Mouse (Mus musculus) MEL (cell line): ENCODE measurements around the gene Syce2. TPM values are rescaled to one million over a fixed set of nuclear protein-coding genes. Genes with fewer than 3 reads are reported as not detected.

ENCODE experiments used
- DNase-seq: peaks from one replicate; pipeline ENCODE4 v3.0.0; 2011; ENCODE audit warnings: low read depth, low spot score
- H3K27ac ChIP-seq: 2 replicates; pipeline ENCODE4 v1.5.1; 2012; ENCODE audit warnings: low read depth, mild to moderate bottlenecking, control low read depth, low read length, moderate library complexity; ENCODE audit not compliant: control insufficient read depth
- H3K27me3 ChIP-seq, 2 experiments: fragments of 150-350 bp in 1 of 2; sonication (generic) in 1 of 2; 2 replicates each; pipeline ENCODE4 v1.6.1; 2012; ENCODE audit warnings: low read length in 2 of 2, mild to moderate bottlenecking in 2 of 2, improper control_type of control experiment in 1 of 2, moderate library complexity in 1 of 2; ENCODE audit not compliant: insufficient read depth in 2 of 2, control insufficient read depth in 1 of 2
- H3K36me3 ChIP-seq, 2 experiments: 2 replicates each; pipeline ENCODE4 v1.6.1; 2012 to 2014; ENCODE audit warnings: low read length in 2 of 2, improper control_type of control experiment in 1 of 2, inconsistent platforms in 1 of 2, mild to moderate bottlenecking in 1 of 2; ENCODE audit not compliant: insufficient read depth in 2 of 2, control insufficient read depth in 1 of 2
- H3K4me1 ChIP-seq, 2 experiments: fragments of 150-350 bp in 1 of 2; sonication (generic) in 1 of 2; 2 replicates each; pipeline ENCODE4 v1.6.1; 2012; ENCODE audit warnings: low read length in 2 of 2, improper control_type of control experiment in 1 of 2, mild to moderate bottlenecking in 1 of 2; ENCODE audit not compliant: insufficient read depth in 2 of 2, control insufficient read depth in 1 of 2
- H3K4me3 ChIP-seq, 2 experiments: fragments of 150-350 bp in 1 of 2; sonication (generic) in 1 of 2; 2 replicates each; pipeline ENCODE4 v1.5.1; 2012; ENCODE audit warnings: low read depth in 2 of 2, low read length in 2 of 2, mild to moderate bottlenecking in 2 of 2, moderate library complexity in 2 of 2, control low read depth in 1 of 2, improper control_type of control experiment in 1 of 2; ENCODE audit not compliant: control insufficient read depth in 1 of 2, insufficient read depth in 1 of 2
- H3K79me2 ChIP-seq: 2 replicates; pipeline ENCODE4 v1.6.1; 2012; ENCODE audit warnings: mild to moderate bottlenecking, low read length, moderate library complexity; ENCODE audit not compliant: control insufficient read depth, poor library complexity, insufficient read depth
- H3K9ac ChIP-seq: 2 replicates; pipeline ENCODE4 v1.6.1; 2012; ENCODE audit warnings: low read depth, mild to moderate bottlenecking, control low read depth, low read length, moderate library complexity; ENCODE audit not compliant: control insufficient read depth, poor library complexity, severe bottlenecking
- H3K9me3 ChIP-seq: fragments of 150-350 bp; sonication (generic); replicated peaks from 2 replicates; pipeline ENCODE4 v1.6.1; 2012; ENCODE audit warnings: mild to moderate bottlenecking, low read length, improper control_type of control experiment, moderate library complexity; ENCODE audit not compliant: insufficient read depth
- CHD1 ChIP-seq: IDR thresholded peaks from 2 replicates; pipeline ENCODE4 v1.6.1; 2012; ENCODE audit warnings: low read depth, mild to moderate bottlenecking, inconsistent platforms, low read length, improper control_type of control experiment
- CTCF ChIP-seq, 3 experiments: IDR thresholded peaks in 2 of 3; conservative IDR thresholded peaks in 1 of 3; 2 replicates each; pipeline ENCODE4 v1.5.1; 2011 to 2012; ENCODE audit warnings: low read length in 3 of 3, low read depth in 2 of 3, mild to moderate bottlenecking in 2 of 3, improper control_type of control experiment in 1 of 3, inconsistent platforms in 1 of 3, mixed read lengths in 1 of 3, moderate library complexity in 1 of 3; ENCODE audit not compliant: control insufficient read depth in 1 of 3, insufficient read depth in 1 of 3, poor library complexity in 1 of 3, severe bottlenecking in 1 of 3
- EP300 ChIP-seq, 2 experiments: IDR thresholded peaks; 2 replicates each; pipeline ENCODE4 v1.6.1; 2011; ENCODE audit warnings: improper control_type of control experiment in 2 of 2, low read length in 2 of 2, low read depth in 1 of 2, mild to moderate bottlenecking in 1 of 2
- ETS1 ChIP-seq: IDR thresholded peaks from 2 replicates; pipeline ENCODE4 v1.6.1; 2012; ENCODE audit warnings: low read depth, mild to moderate bottlenecking, inconsistent platforms, low read length, improper control_type of control experiment, moderate library complexity
- GABPA ChIP-seq: IDR thresholded peaks from 2 replicates; pipeline ENCODE4 v1.6.1; 2012; ENCODE audit warnings: low read depth, mild to moderate bottlenecking, inconsistent platforms, low read length, improper control_type of control experiment, moderate library complexity
- GATA1 ChIP-seq: IDR thresholded peaks from 2 replicates; pipeline ENCODE4 v1.6.1; 2011; ENCODE audit warnings: low read depth, low read length, improper control_type of control experiment
- HCFC1 ChIP-seq: IDR thresholded peaks from 2 replicates; pipeline ENCODE4 v1.6.1; 2012; ENCODE audit warnings: low read depth, mild to moderate bottlenecking, inconsistent platforms, low read length, improper control_type of control experiment, moderate library complexity
- JUND ChIP-seq: IDR thresholded peaks from 2 replicates; pipeline ENCODE4 v1.6.1; 2011; ENCODE audit warnings: low read depth, mild to moderate bottlenecking, improper control_type of control experiment, low read length
- MAX ChIP-seq: IDR thresholded peaks from 2 replicates; pipeline ENCODE4 v1.6.1; 2011; ENCODE audit warnings: low read length, improper control_type of control experiment
- MXI1 ChIP-seq: IDR thresholded peaks from 2 replicates; pipeline ENCODE4 v1.6.1; 2011; ENCODE audit warnings: mild to moderate bottlenecking, low read depth, low read length, improper control_type of control experiment
- MYB ChIP-seq: IDR thresholded peaks from 2 replicates; pipeline ENCODE4 v1.6.1; 2011; ENCODE audit warnings: mild to moderate bottlenecking, low read depth, low read length, improper control_type of control experiment
- MYC ChIP-seq: IDR thresholded peaks from 2 replicates; pipeline ENCODE4 v1.6.1; 2011; ENCODE audit warnings: low read depth, mild to moderate bottlenecking, low read length, improper control_type of control experiment, moderate library complexity
- NELFE ChIP-seq: IDR thresholded peaks from 2 replicates; pipeline ENCODE4 v1.6.1; 2011; ENCODE audit warnings: low read depth, low read length, improper control_type of control experiment
- NRF1 ChIP-seq: IDR thresholded peaks from 2 replicates; pipeline ENCODE4 v1.6.1; 2014; ENCODE audit warnings: low read depth, mild to moderate bottlenecking, inconsistent platforms, low read length, improper control_type of control experiment, moderate library complexity; ENCODE audit not compliant: poor library complexity, insufficient read depth, severe bottlenecking
- POLR2A ChIP-seq, 2 experiments: IDR thresholded peaks; 2 replicates each; pipeline ENCODE4 v1.6.1; 2011 to 2012; ENCODE audit warnings: low read length in 2 of 2, mild to moderate bottlenecking in 2 of 2, control low read depth in 1 of 2, improper control_type of control experiment in 1 of 2, low read depth in 1 of 2, moderate library complexity in 1 of 2; ENCODE audit not compliant: control insufficient read depth in 1 of 2, insufficient read depth in 1 of 2, poor library complexity in 1 of 2
- POLR2AphosphoS2 ChIP-seq: IDR thresholded peaks from 2 replicates; pipeline ENCODE4 v1.6.1; 2011; ENCODE audit warnings: low read length, improper control_type of control experiment
- POLR2AphosphoS5 ChIP-seq: IDR thresholded peaks from 2 replicates; pipeline ENCODE4 v1.6.1; 2012; ENCODE audit warnings: low read depth, borderline replicate concordance, mild to moderate bottlenecking, inconsistent platforms, low read length, moderate library complexity, mixed read lengths
- SIN3A ChIP-seq: IDR thresholded peaks from 2 replicates; pipeline ENCODE4 v1.6.1; 2012; ENCODE audit warnings: low read length, improper control_type of control experiment, inconsistent platforms
- SMC3 ChIP-seq: IDR thresholded peaks from 2 replicates; pipeline ENCODE4 v1.6.1; 2011; ENCODE audit warnings: low read depth, low read length, improper control_type of control experiment
- TBP ChIP-seq: IDR thresholded peaks from 2 replicates; pipeline ENCODE4 v1.8.0; 2011; ENCODE audit warnings: low read depth, low read length, improper control_type of control experiment
- TCF12 ChIP-seq: IDR thresholded peaks from 2 replicates; pipeline ENCODE4 v1.6.1; 2014; ENCODE audit warnings: low read depth, mild to moderate bottlenecking, inconsistent platforms, low read length, improper control_type of control experiment, moderate library complexity
- UBTF ChIP-seq: IDR thresholded peaks from 2 replicates; pipeline ENCODE4 v1.6.1; 2012; ENCODE audit warnings: low read depth, mild to moderate bottlenecking, inconsistent platforms, low read length, improper control_type of control experiment, moderate library complexity, borderline replicate concordance; ENCODE audit not compliant: insufficient read depth
- USF1 ChIP-seq: IDR thresholded peaks from 2 replicates; pipeline ENCODE4 v1.6.1; 2014; ENCODE audit warnings: low read depth, mild to moderate bottlenecking, inconsistent platforms, low read length, improper control_type of control experiment, moderate library complexity
- ZMIZ1 ChIP-seq: IDR thresholded peaks from 2 replicates; pipeline ENCODE4 v1.6.1; 2012; ENCODE audit warnings: low read depth, mild to moderate bottlenecking, inconsistent platforms, low read length, improper control_type of control experiment, moderate library complexity
- polyA plus RNA-seq, 2 experiments: library from polyadenylated mRNA; stranded (reverse) in 1 of 2; unstranded in 1 of 2; fragments of >175 nt in 1 of 2; fragments of >200 nt in 1 of 2; gene quantifications; 2 replicates each; pipeline versions ENCODE4 v1.2.1 to v1.2.4; 2012; ENCODE audit warnings: low replicate concordance in 2 of 2, low read depth in 1 of 2; ENCODE audit not compliant: insufficient read length in 2 of 2, insufficient read depth in 1 of 2, missing spikeins in 1 of 2
- total RNA-seq: library from RNA; depleted of rRNA; stranded (reverse); fragments of 300-350 nt; gene quantifications from 2 replicates; pipeline ENCODE4 v1.2.3, GENCODE M21; 2012

The Syce2 gene
- total and polyA plus RNA-seq, 3 experiments = 75.5 to 115 TPM; not detected in 1

GRCm38 (mm10) chr8:84832034-84832717 lies 39.7 kb upstream of the Syce2 start:
- peaks cover 2 to 17% of the 10 kb centered on the region in 2 experiments; a peak in 3 of 4 replicates for H3K36me3 ChIP-seq
- no peaks in the 10 kb centered on the region for H3K27me3 ChIP-seq
- H3K79me2 ChIP-seq = peaks cover 12% of the 10 kb centered on the region
- TF ChIP-seq CTCF (IDR thresholded peaks at IDR 0.05 in 2 of 3, conservative IDR thresholded peaks at IDR 0.05 in 1 of 3; ENCODE audit: control insufficient read depth in 1 of 3, insufficient read depth in 1 of 3, low read depth in 2 of 3, low read length in 3 of 3, poor library complexity in 1 of 3, severe bottlenecking in 1 of 3) (0 out of 6 replicates have a peak, but pooled peaks of 1 of the 3 experiments have one; percentile 2), ZMIZ1 (peak; percentile 78), CHD1 (0 out of 2 replicates have a peak, but pooled peaks have one; percentile 59), POLR2AphosphoS2 (peak; percentile 57; the same call in 1 of the 2 replicates), EP300 (IDR thresholded peaks at IDR 0.05; ENCODE audit: low read depth in 1 of 2, low read length in 2 of 2) (0 out of 4 replicates have a peak, but pooled peaks of 1 of the 2 experiments have one; percentile 3), NRF1 (no peak), MYC (no peak; the same call in 1 of the 2 replicates), POLR2A (IDR thresholded peaks at IDR 0.05; ENCODE audit: control insufficient read depth in 1 of 2, insufficient read depth in 1 of 2, low read depth in 1 of 2, low read length in 2 of 2, poor library complexity in 1 of 2) (peak; percentile 80 to 81), ETS1 (0 out of 2 replicates have a peak, but pooled peaks have one; percentile 28), TBP (peak; percentile 76; the same call in 1 of the 2 replicates), MAX (peak; percentile 80), GABPA (no peak), UBTF (0 out of 2 replicates have a peak, but pooled peaks have one; percentile 56), HCFC1 (peak; percentile 84), SMC3 (no peak), USF1 (0 out of 2 replicates have a peak, but pooled peaks have one; percentile 10), JUND (no peak), NELFE (peak; percentile 82), MXI1 (peak; percentile 49), TCF12 (peak; percentile 81), POLR2AphosphoS5 (no peak), SIN3A (peak; percentile 30), MYB (no peak), GATA1 (no peak)
- peaks cover 2 to 10% of the 10 kb centered on the region in 2 experiments; a peak in 2 of 4 replicates for H3K4me1 ChIP-seq
- peak overlapping the region; percentile 74 to 100 for H3K4me3 ChIP-seq
- no peaks in the 10 kb centered on the region for H3K9me3 ChIP-seq
- peak overlapping the region; percentile 88 for H3K27ac ChIP-seq
- H3K9ac ChIP-seq = peak overlapping the region; percentile 99
- DNase-seq = peak; percentile 87
